In the genomic region with DNA sequence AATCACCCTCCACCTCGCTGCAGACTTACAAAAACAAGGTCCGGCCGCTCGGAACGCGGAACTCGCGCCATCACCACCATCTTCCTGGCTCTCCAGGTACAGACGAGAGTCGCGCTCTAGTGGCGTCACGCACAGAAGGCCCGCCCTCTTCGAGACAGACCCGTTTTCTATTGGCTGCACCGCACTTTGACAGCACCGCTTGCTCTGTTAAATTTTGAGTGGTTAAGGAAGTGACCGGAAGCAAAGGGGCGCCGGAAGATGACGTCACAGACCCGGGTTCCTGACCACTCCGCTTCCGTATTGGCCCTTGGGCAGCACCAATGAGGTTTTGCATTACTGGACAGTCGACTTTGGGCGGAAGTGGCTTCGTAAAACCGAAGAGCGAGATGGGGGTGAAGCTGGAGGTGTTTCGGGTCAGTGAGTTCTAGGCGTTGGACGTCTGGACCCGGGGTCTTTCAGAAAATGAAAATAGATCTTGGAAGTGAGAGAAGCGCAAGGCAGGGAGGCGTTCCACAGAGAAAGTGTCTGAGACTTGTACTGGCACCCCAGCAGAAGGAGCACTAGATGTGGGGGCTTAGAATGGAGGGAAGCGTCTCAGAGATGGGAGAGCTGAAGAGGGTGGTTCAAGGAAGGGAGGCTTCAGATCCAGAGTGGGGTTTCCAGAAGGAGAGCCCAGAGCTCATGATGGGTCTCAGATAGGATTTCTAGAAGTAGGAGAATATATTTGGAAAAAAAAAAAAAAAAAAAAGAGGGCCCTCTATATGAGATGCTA, we compare ENCODE assay signal across 8 mouse cellular contexts. TPM values are rescaled to one million over a fixed set of nuclear protein-coding genes. Genes with fewer than 3 reads are reported as not detected.
DNase-seq lines count a peak whose midpoint lies in the region; ATAC-seq and TF ChIP-seq lines count a peak whose summit lies in the region.

A gene (minus strand): TSS at position 118 of the 772 bp plus-strand sequence.
A gene (plus strand): TSS at position 350 of the 772 bp plus-strand sequence.

- peak within 1 kb of the TSS; percentile 86 for H3K4me2 ChIP-seq in hindbrain, postnatal 0 days (ENCODE audit: low read depth, low read length)

- no peaks in the 10 kb centered on the region for H3K27me3 ChIP-seq in hindbrain, postnatal 0 days (ENCODE audit: insufficient read depth, low read length)

- WGBS in hindbrain, postnatal 0 days = under 1% methylated on average over 37 of the region's 37 CpGs

- ATAC-seq in common myeloid progenitor, adult 5-6 weeks (replicated peaks; ENCODE audit: low read depth, poor library complexity, severe bottlenecking) = peak; percentile 98
- peak; percentile 98 for ATAC-seq in hindbrain, postnatal 0 days
- peak; percentile 97 for ATAC-seq in megakaryocyte, adult 5-6 weeks (ENCODE audit: poor library complexity, severe bottlenecking)

- peaks cover 5% of the 10 kb centered on the region; the same call in 1 of the 2 replicates for H3K4me1 ChIP-seq in hindbrain, postnatal 0 days (ENCODE audit: insufficient read depth, low read length)

- TF ChIP-seq CTCF in gastrocnemius, adult 2 months (IDR thresholded peaks at IDR 0.05) = no peak
- TF ChIP-seq CTCF in hindbrain, postnatal 0 days (IDR thresholded peaks at IDR 0.05; ENCODE audit: low read depth) = no peak
- no peak for TF ChIP-seq CTCF in left cerebral cortex, adult 2 months (IDR thresholded peaks at IDR 0.05)

- H3K4me3 ChIP-seq in gastrocnemius, adult 2 months = peak within 1 kb of the TSS; percentile 96
- H3K4me3 ChIP-seq in hindbrain, postnatal 0 days (ENCODE audit: low read length) = peak within 1 kb of the TSS; percentile 90
- peak within 1 kb of the TSS; percentile 89 for H3K4me3 ChIP-seq in left cerebral cortex, adult 2 months

- peak within 1 kb of the TSS; percentile 83 for H3K27ac ChIP-seq in gastrocnemius, adult 2 months
- 0 out of 2 replicates have a peak within 1 kb of the TSS, but pooled peaks have one; percentile 54 for H3K27ac ChIP-seq in hindbrain, postnatal 0 days
- H3K27ac ChIP-seq in left cerebral cortex, adult 2 months = peak within 1 kb of the TSS; percentile 79

- DNase-seq in ZHBTc4 (ENCODE audit: low read depth, low spot score) = peak; percentile 100
- DNase-seq in gastrocnemius, adult 2 months = peak; percentile 98
- peak; percentile 100 for DNase-seq in hindbrain, postnatal 0 days (ENCODE audit: low spot score)
- DNase-seq in left cerebral cortex, adult 2 months (ENCODE audit: extremely low spot score in 1 of 2, low spot score in 2 of 2) = peak; percentile 99
- DNase-seq in right cerebral cortex, adult 2 months (ENCODE audit: low spot score in 2 of 2) = peak; percentile 99 to 100
- DNase-seq in urinary bladder, postnatal 14 days (ENCODE audit: low spot score) = peak; percentile 98

- H3K36me3 ChIP-seq in hindbrain, postnatal 0 days (ENCODE audit: insufficient read depth, low read length) = peaks cover 17% of the 10 kb centered on the region

- no peaks in the 10 kb centered on the region for H3K9me3 ChIP-seq in hindbrain, postnatal 0 days (ENCODE audit: low read length)

- peak within 1 kb of the TSS; percentile 74 for H3K9ac ChIP-seq in hindbrain, postnatal 0 days (replicated peaks; ENCODE audit: low read length)

- intact Hi-C loops in gastrocnemius, adult 2 months (cut with DNase I) = loop anchor here (2.0 to 10.0 kb wide), 3 partner anchors 55 to 1053 kb away; a partner anchor contains a TSS
- intact Hi-C loops in left cerebral cortex, adult 2 months (cut with DNase I) = no loop called here

RNA-seq across cellular contexts. Expression of the first gene that starts in this region (rescaled TPM):
- total RNA-seq in common myeloid progenitor, adult 5-6 weeks (2017) = 53.4 and 54.3 TPM in 2 replicates
- 10 to 100 TPM; 11.0 to 11.3 TPM for total RNA-seq in gastrocnemius, adult 2 months (2021)
- total RNA-seq in hindbrain, postnatal 0 days (2014; rRNA removed) = 44.2 and 47.8 TPM in 2 replicates
- polyA plus RNA-seq in hindbrain, postnatal 0 days (2015; fragmentation: Nextera tagmentation; extraction: Ambion mirVana) = 32.6 and 35.7 TPM in 2 replicates
- 10 to 100 TPM; 37.3 to 38.4 TPM for total RNA-seq in left cerebral cortex, adult 2 months (2021)
- 13.2 and 17.4 TPM in 2 replicates for total RNA-seq in megakaryocyte, adult 5-6 weeks (2015)
- total RNA-seq in megakaryocyte, adult 5-6 weeks (2017) = 43.0 and 44.1 TPM in 2 replicates

RNA-seq across cellular contexts. Expression of the second gene that starts in this region (rescaled TPM):
- 162 and 251 TPM in 2 replicates for total RNA-seq in common myeloid progenitor, adult 5-6 weeks (2017)
- total RNA-seq in gastrocnemius, adult 2 months (2021) = 10 to 100 TPM; 87.7 to 92.0 TPM
- total RNA-seq in hindbrain, postnatal 0 days (2014; rRNA removed) = 3.7 and 16.5 TPM in 2 replicates
- polyA plus RNA-seq in hindbrain, postnatal 0 days (2015; fragmentation: Nextera tagmentation; extraction: Ambion mirVana) = 91.3 and 99.6 TPM in 2 replicates
- total RNA-seq in left cerebral cortex, adult 2 months (2021) = 10 to 100 TPM; 72.8 to 84.1 TPM
- total RNA-seq in megakaryocyte, adult 5-6 weeks (2015) = 145 and 169 TPM in 2 replicates
- total RNA-seq in megakaryocyte, adult 5-6 weeks (2017) = 244 and 284 TPM in 2 replicates

Comparison
In these comparisons a context has a peak if more than half of its experiments do, and no peak if none do; other contexts are left out.
1. Peak in every context shown above with its lines: DNase-seq, ATAC-seq, H3K4me3 ChIP-seq and H3K27ac ChIP-seq.